Mouse (Mus musculus) left cerebral cortex, postnatal 14 days (tissue): Measurements from ENCODE around the gene 4930568D16Rik. TPM values are rescaled to one million over a fixed set of nuclear protein-coding genes. Genes with fewer than 3 reads are reported as not detected.

Experiments
- DNase-seq, 2 experiments: peaks; one replicate each; pipeline ENCODE4 v3.0.0; 2021 to 2022; ENCODE audit warnings: low spot score in 2 of 2, mixed read lengths in 1 of 2
- intact Hi-C: fragments of 180-260 bp; cut with DNase I; formaldehyde crosslinking; loops from one replicate; pipeline ENCODE4 v1.15.1; 2025
- total RNA-seq, 2 experiments: library from RNA; stranded (reverse); gene quantifications; 2 replicates each; pipeline ENCODE4 v1.2.3; 2021

4930568D16Rik gene
- total RNA-seq, 2 experiments from 2014 or later = not detected

- DNase-seq = no peak
- intact Hi-C loops = no loop called here
Observed at GRCm38 (mm10) chr2:35370686-35371085, 3.2 kb upstream of the 4930568D16Rik start.

- DNase-seq = peak in 1 of 2 experiments; percentile 38
- intact Hi-C loops = loop anchor here (2.0 kb wide), 1 partner anchor 50 kb away; no protein-coding TSS in a partner anchor
Observed at GRCm38 (mm10) chr2:35349184-35349583, 18.3 kb downstream of the 4930568D16Rik start.

- no peak for DNase-seq
- intact Hi-C loops = no loop called here
Observed at GRCm38 (mm10) chr2:35345984-35346383, 21.5 kb downstream of the 4930568D16Rik start.

GRCm38 (mm10) chr2:35342605-35343004 is 24.9 kb downstream of the 4930568D16Rik start:
- DNase-seq = no peak
- intact Hi-C loops = no loop called here

- intact Hi-C loops = no loop called here
- DNase-seq = no peak
Observed at GRCm38 (mm10) chr2:35338707-35339106, 28.8 kb downstream of the 4930568D16Rik start.

- no peak for DNase-seq
- intact Hi-C loops = no loop called here
Observed at GRCm38 (mm10) chr2:35338036-35338435, 29.5 kb downstream of the 4930568D16Rik start.

- intact Hi-C loops = no loop called here
- DNase-seq = no peak
Observed at GRCm38 (mm10) chr2:35337419-35337818, 30.1 kb downstream of the 4930568D16Rik start.

GRCm38 (mm10) chr2:35336388-35337280 is 30.9 kb downstream of the 4930568D16Rik start, which contains the start of gene Stom:
Gene Stom (minus strand): TSS chr2:35336976.
- DNase-seq = peak; percentile 97
- intact Hi-C loops = no loop called here

GRCm38 (mm10) chr2:35335620-35336019 is 31.9 kb downstream of the 4930568D16Rik start:
- intact Hi-C loops = no loop called here
- DNase-seq = no peak

- intact Hi-C loops = no loop called here
- no peak for DNase-seq
Observed at GRCm38 (mm10) chr2:35333670-35334069, 33.9 kb downstream of the 4930568D16Rik start.

- DNase-seq = no peak
- intact Hi-C loops = no loop called here
Observed at GRCm38 (mm10) chr2:35331205-35331604, 36.3 kb downstream of the 4930568D16Rik start.

- intact Hi-C loops = no loop called here
- DNase-seq = no peak
Observed at GRCm38 (mm10) chr2:35329061-35329460, 38.5 kb downstream of the 4930568D16Rik start.

GRCm38 (mm10) chr2:35328064-35328792 is 39.3 kb downstream of the 4930568D16Rik start:
- intact Hi-C loops = no loop called here
- DNase-seq = no peak

GRCm38 (mm10) chr2:35327583-35327982 is 39.9 kb downstream of the 4930568D16Rik start:
- DNase-seq = no peak
- intact Hi-C loops = no loop called here

GRCm38 (mm10) chr2:35326931-35327330 is 40.6 kb downstream of the 4930568D16Rik start:
- no peak for DNase-seq
- intact Hi-C loops = no loop called here

GRCm38 (mm10) chr2:35325930-35326329 is 41.6 kb downstream of the 4930568D16Rik start:
- no peak for DNase-seq
- intact Hi-C loops = no loop called here

- intact Hi-C loops = no loop called here
- DNase-seq = peak; percentile 15 to 22
Observed at GRCm38 (mm10) chr2:35322404-35323164, 44.9 kb downstream of the 4930568D16Rik start.

- no peak for DNase-seq
- intact Hi-C loops = no loop called here
Observed at GRCm38 (mm10) chr2:35320399-35320798, 47.1 kb downstream of the 4930568D16Rik start.

GRCm38 (mm10) chr2:35318405-35318804 is 49.1 kb downstream of the 4930568D16Rik start:
- no peak for DNase-seq
- intact Hi-C loops = no loop called here

GRCm38 (mm10) chr2:35317604-35318003 is 49.9 kb downstream of the 4930568D16Rik start:
- intact Hi-C loops = no loop called here
- DNase-seq = no peak
